In genomic region chr14:104521458-104521848, GRCm38 (mm10) we compare ENCODE assay signal across 8 mouse cellular contexts. TPM values are rescaled to one million over a fixed set of nuclear protein-coding genes. Genes with fewer than 3 reads are reported as not detected.
DNase-seq lines count a peak whose midpoint lies in the region; ATAC-seq lines count a peak whose summit lies in the region.

No protein-coding gene starts in this region.

- no peaks in the 10 kb centered on the region for H3K9me3 ChIP-seq in lung, embryonic 15.5 days
- peaks cover 4% of the 10 kb centered on the region; the same call in 1 of the 2 replicates for H3K9me3 ChIP-seq in embryonic facial prominence, embryonic 12.5 days
- peaks cover 2% of the 10 kb centered on the region; the same call in 1 of the 2 replicates for H3K9me3 ChIP-seq in limb, embryonic 11.5 days (ENCODE audit: control insufficient read depth, low read length)

- no peak for ATAC-seq in lung, embryonic 15.5 days (ENCODE audit: borderline replicate concordance, extremely low read depth, low FRiP score, low TSS enrichment)
- no peak for ATAC-seq in embryonic facial prominence, embryonic 12.5 days (ENCODE audit: insufficient number of reproducible peaks, insufficient read depth, low FRiP score, low TSS enrichment)
- ATAC-seq in limb, embryonic 11.5 days (ENCODE audit: insufficient number of reproducible peaks, low FRiP score, low TSS enrichment, low read depth): no peak

- H3K9ac ChIP-seq in lung, embryonic 15.5 days: peak overlapping the region; percentile 19; the same call in 1 of the 2 replicates
- peak overlapping the region; percentile 45 for H3K9ac ChIP-seq in embryonic facial prominence, embryonic 12.5 days
- H3K9ac ChIP-seq in limb, embryonic 11.5 days (ENCODE audit: low read length): peak overlapping the region; percentile 52; the same call in 1 of the 2 replicates

- no peaks in the 10 kb centered on the region for H3K36me3 ChIP-seq in lung, embryonic 15.5 days
- peaks cover 2% of the 10 kb centered on the region; the same call in 1 of the 2 replicates for H3K36me3 ChIP-seq in embryonic facial prominence, embryonic 12.5 days
- H3K36me3 ChIP-seq in limb, embryonic 11.5 days (ENCODE audit: control insufficient read depth, insufficient read depth, low read length): no peaks in the 10 kb centered on the region

- 0% methylated on average over 9 of the region's 9 CpGs for WGBS in lung, embryonic 15.5 days
- WGBS in embryonic facial prominence, embryonic 12.5 days: 3% methylated on average over 9 of the region's 9 CpGs
- WGBS in limb, embryonic 11.5 days: 3% methylated on average over 9 of the region's 9 CpGs

- no peak for DNase-seq in lung, postnatal 25 days (ENCODE audit: low spot score)
- DNase-seq in limb, embryonic 11.5 days (ENCODE audit: low spot score): peak; percentile 28
- peak; percentile 3 for DNase-seq in retina, postnatal 1 day
- DNase-seq in frontal cortex, postnatal 14 days (ENCODE audit: low spot score in 2 of 2): no peak
- DNase-seq in layer of hippocampus, postnatal 25 days (ENCODE audit: extremely low spot score in 1 of 2, low spot score in 1 of 2): no peak
- no peak for DNase-seq in testis, postnatal 14 days (ENCODE audit: low spot score)

- peaks cover 5% of the 10 kb centered on the region; the same call in 1 of the 2 replicates for H3K4me1 ChIP-seq in lung, embryonic 15.5 days
- peaks cover 10% of the 10 kb centered on the region; the same call in 1 of the 2 replicates for H3K4me1 ChIP-seq in embryonic facial prominence, embryonic 12.5 days
- no peaks in the 10 kb centered on the region for H3K4me1 ChIP-seq in limb, embryonic 11.5 days (ENCODE audit: control insufficient read depth, insufficient read depth, low read length)

- no peaks in the 10 kb centered on the region for H3K27me3 ChIP-seq in lung, embryonic 15.5 days
- no peaks in the 10 kb centered on the region for H3K27me3 ChIP-seq in embryonic facial prominence, embryonic 12.5 days
- no peaks in the 10 kb centered on the region for H3K27me3 ChIP-seq in limb, embryonic 11.5 days (ENCODE audit: control insufficient read depth, insufficient read depth, low read length)

- H3K4me2 ChIP-seq in lung, embryonic 15.5 days: peak overlapping the region; percentile 68
- H3K4me2 ChIP-seq in embryonic facial prominence, embryonic 12.5 days (replicated peaks): peak overlapping the region; percentile 61
- peak overlapping the region; percentile 55 for H3K4me2 ChIP-seq in limb, embryonic 11.5 days (ENCODE audit: low read depth, severe bottlenecking)

- peak overlapping the region; percentile 75 for H3K4me3 ChIP-seq in lung, embryonic 15.5 days
- peak overlapping the region; percentile 87 for H3K4me3 ChIP-seq in embryonic facial prominence, embryonic 12.5 days
- peak overlapping the region; percentile 75 for H3K4me3 ChIP-seq in limb, embryonic 11.5 days (ENCODE audit: low read depth, low read length)

- H3K27ac ChIP-seq in lung, embryonic 15.5 days: no peak overlapping the region
- no peak overlapping the region for H3K27ac ChIP-seq in embryonic facial prominence, embryonic 12.5 days
- H3K27ac ChIP-seq in limb, embryonic 11.5 days (replicated peaks; ENCODE audit: low read depth, low read length): no peak overlapping the region

RNA-seq across cellular contexts. Expression of gene Rnf219, which starts 1.0 kb away (rescaled TPM):
- 30.6 and 32.6 TPM in 2 replicates for polyA plus RNA-seq in lung, embryonic 15.5 days (2015; fragmentation: Nextera tagmentation; extraction: Ambion mirVana)
- polyA plus RNA-seq in embryonic facial prominence, embryonic 12.5 days (2016; fragmentation: Nextera tagmentation; extraction: Ambion mirVana): 44.3 and 45.4 TPM in 2 replicates
- polyA plus RNA-seq in limb, embryonic 11.5 days (2014; fragmentation: Nextera tagmentation; extraction: Ambion mirVana): 44.8 and 50.5 TPM in 2 replicates
- total RNA-seq in layer of hippocampus, postnatal 25 days (2021): 10 to 100 TPM; 12.8 to 16.3 TPM

RNA-seq across cellular contexts. Expression of gene Pou4f1, which starts 53.7 kb away (rescaled TPM):
- polyA plus RNA-seq in lung, embryonic 15.5 days (2015; fragmentation: Nextera tagmentation; extraction: Ambion mirVana): 0.24 and 0.31 TPM in 2 replicates
- 15.9 and 19.5 TPM in 2 replicates for polyA plus RNA-seq in embryonic facial prominence, embryonic 12.5 days (2016; fragmentation: Nextera tagmentation; extraction: Ambion mirVana)
- 0.43 and 0.57 TPM in 2 replicates for polyA plus RNA-seq in limb, embryonic 11.5 days (2014; fragmentation: Nextera tagmentation; extraction: Ambion mirVana)
- under 1 TPM in 1 of 2 experiments, not detected in 1; 0.07 TPM for total RNA-seq in layer of hippocampus, postnatal 25 days (2021)

Comparison
In these comparisons a context has a peak if more than half of its experiments do, and no peak if none do; other contexts are left out.
1. DNase-seq: peak in limb, embryonic 11.5 days (single experiment) and retina, postnatal 1 day (single experiment); none in lung, postnatal 25 days (single experiment), frontal cortex, postnatal 14 days (0 of 2), layer of hippocampus, postnatal 25 days (0 of 2) and testis, postnatal 14 days (single experiment).
2. RNA of gene Pou4f1, which starts 53.7 kb away (polyA plus RNA-seq): 15.9 to 19.5 TPM in embryonic facial prominence, embryonic 12.5 days; 0.43 to 0.57 TPM in limb, embryonic 11.5 days and 0.24 to 0.31 TPM in lung, embryonic 15.5 days; every median in the first group is over 10 times any median in the second.
3. Peak in every context shown above with its lines, with median percentiles within 50 percentile points of each other: H3K4me2 ChIP-seq, H3K4me3 ChIP-seq and H3K9ac ChIP-seq.